Mouse (Mus musculus) adrenal gland, postnatal 36 days (tissue): ENCODE results near the gene Grid2ip. TPM values are rescaled to one million over a fixed set of nuclear protein-coding genes. Genes with fewer than 3 reads are reported as not detected.

Experiments
- DNase-seq, 2 experiments: peaks; one replicate each; pipeline ENCODE4 v3.0.0; 2021; ENCODE audit warnings: mixed read lengths in 1 of 2
- long read RNA-seq, 2 experiments: library from polyadenylated mRNA; stranded (forward); transcript quantifications; one replicate each; pipeline ENCODE4 v2.0.0; 2021; ENCODE audit warnings: borderline sequencing depth in 2 of 2
- total RNA-seq, 2 experiments: library from RNA; stranded (reverse); gene quantifications; 2 replicates each; pipeline ENCODE4 v1.2.3; 2021

Gene Grid2ip
- under 1 TPM; 0.20 to 0.30 TPM for total RNA-seq
- long read RNA-seq, experiment 1, result 0 reads
- long read RNA-seq, experiment 2, result 0 reads

DNA sequence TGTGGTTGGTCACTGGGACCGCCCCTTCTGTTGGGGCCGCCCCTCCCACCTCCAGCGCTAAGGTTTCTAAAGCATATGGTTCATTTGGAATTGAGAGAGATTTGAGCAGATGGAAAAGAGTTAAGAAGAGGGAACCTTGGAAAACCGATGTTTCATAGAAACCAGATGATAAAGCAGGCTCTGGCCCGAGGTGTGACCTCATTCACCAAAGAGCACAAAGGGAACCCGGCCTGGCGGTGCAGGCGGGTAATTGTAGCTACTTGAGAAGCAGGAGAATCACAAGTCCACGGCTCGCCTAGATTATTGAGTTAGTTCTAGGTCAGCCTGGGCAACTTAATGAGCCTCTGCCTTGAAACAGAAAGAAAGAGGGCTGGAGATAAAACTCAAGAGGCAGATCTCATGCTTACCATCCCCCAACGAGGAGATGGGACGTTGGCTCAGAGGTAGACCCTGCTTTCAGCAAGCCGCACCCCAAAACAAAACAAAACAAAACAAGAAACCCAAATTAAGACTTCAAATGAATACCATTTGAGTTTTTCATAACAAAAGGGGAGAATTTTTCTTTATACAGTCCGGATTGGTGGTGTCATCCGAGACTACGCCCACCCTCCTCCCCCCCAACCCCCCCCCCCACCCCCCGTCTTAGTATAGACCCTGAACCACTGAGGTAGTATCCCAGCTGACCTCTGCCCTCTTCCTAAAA, at the start of gene Grid2ip:
Gene Grid2ip, plus strand, starts transcription at position 653 of the 703 bp plus-strand sequence.
- no peak for DNase-seq

DNA sequence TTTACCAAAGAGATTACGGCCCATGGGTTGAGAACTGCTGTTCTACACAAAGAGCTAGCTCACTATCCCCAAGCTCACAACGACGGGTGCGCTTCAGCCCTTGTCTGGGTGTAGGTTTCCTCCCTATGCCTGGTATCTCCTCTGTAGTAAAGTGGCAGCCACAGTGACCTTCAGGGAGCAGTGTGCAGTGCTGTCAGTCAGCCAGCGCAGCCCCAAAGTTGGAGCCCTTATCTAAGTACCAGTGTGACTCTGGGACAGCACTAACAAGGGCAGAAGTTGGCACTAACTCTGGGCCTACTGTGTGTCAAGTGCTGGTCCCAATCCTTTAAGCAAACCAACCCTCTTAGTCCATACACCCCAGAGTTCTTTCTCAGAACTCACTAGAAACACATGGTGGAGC, 48.3 kb upstream of the Grid2ip start:
- peak in 1 of 2 experiments; percentile 33 for DNase-seq

DNA sequence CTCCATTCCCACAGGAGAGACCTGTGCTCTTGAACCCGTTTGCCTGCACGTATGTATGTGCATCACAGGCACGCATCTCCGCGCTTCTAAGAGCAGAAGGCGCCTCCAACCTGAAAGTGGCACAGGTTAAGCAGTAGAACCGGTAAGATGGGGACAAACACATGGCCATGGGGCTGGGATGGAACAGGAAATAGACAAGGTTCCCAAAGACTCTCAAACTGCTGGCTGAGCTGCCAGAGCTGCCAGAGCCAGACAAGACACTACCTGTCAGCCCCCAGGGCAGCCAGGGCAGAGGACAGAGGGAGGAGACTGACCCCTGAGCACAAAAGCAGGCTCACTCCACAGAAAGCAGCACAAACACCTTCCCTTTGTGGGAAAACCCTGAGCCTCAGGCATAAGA, 47.2 kb upstream of the Grid2ip start:
- DNase-seq, result no peak

DNA sequence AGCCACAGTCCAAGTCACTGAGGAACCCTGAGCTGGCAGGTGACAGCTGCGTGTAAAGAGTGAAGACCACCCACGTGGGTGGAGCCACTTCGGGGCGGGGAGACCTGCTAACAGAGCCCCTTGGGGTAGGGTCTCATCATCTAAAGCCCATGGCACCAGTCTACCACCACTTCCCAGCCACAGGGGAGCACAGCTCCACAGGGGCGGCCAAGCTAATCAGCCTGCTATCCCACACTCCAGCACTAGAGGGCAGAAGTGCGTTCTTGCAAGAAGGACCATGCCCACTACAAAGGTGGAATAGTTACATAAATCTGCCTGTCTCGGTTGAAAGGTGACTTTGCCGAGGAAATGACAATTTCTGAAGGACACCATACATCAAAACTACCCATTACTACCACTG, 45.3 kb upstream of the Grid2ip start:
- DNase-seq, result peak; percentile 75 to 78

DNA sequence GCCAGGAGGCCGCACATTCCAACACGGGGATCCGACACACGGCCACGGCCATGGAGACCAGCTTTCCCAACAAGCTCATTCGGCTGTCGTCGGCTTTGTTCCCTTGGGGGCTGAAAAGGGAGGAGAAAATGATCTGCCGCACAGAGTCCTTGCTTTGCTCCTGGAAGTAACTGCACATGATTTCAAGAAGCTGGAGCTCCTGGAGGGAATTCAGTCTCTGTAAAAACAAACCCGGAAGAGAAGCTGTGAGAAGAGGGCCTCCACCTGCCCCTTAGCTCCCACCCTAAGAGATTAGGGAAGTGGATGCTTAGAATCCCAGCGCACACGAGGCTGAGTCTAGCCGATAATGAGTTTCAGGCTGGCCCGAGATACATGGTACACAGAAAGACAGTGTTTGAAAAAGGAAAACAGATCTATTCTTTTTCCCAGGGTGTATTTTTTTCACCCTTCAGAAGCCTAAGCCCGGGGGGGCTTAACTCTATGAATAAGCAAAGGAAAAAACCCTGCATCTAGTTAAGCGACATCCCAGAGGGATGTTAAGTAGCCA, 42.9 kb upstream of the Grid2ip start:
- DNase-seq, result no peak

DNA sequence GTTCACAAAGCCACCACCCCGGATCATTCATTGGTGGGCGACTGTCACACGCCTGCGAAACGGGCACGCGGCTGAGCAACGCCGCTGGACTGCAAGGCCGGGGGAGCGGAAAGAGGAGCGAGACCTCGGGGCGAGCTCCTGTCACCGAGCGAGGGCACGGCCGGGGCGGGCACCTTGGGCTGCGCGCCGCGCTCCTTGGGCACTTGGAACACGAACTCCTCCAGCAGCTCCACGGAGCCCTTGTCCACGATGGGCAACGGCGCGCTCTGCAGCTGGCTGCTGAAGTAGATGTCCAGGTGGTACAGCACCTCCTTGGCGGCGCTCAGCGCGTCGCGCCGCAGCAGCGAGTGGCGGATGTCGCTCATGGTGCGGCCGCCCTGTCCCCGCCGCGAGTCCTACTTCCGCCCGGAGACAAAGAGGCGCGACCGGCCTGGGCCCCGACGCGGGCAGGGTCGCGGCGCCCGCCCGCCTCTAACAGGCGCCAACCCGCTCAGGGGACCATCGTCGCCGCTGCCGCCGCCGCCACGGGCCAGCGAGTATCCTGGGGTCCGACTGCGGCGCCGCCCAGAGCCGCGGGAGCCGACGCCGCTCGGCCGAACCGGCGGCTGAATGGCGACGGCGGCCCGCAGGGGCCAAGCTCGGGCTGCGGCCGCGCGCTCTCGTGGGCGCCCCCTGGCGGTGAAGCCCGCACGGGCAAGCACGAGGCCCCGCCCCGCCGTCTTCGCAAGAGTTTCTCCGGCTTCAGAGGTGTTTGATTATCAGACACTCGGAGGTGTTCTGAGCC, 42.2 kb upstream of the Grid2ip start, which contains the start of gene E130309D02Rik:
Gene E130309D02Rik, minus strand, starts transcription at position 631 of the 784 bp plus-strand sequence.
- peak; percentile 93 to 96 for DNase-seq

DNA sequence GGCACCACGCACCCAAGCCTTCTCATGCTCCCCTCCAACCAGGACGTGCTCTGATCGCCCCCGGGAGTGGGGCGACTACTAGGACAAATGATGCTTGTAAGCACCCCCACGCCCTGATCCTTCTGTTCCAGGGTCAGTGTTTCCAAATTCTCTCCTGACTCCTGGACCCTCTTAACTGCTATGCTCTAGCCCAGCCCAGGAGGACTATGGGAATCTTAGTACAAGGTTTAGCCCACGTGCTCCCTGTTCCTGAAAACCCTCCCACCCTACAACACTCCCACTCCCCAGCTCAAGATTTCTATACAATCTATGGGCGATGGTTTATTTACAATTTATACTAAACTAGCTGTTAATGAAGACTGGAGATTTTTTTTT, 41.6 kb upstream of the Grid2ip start:
- no peak for DNase-seq

DNA sequence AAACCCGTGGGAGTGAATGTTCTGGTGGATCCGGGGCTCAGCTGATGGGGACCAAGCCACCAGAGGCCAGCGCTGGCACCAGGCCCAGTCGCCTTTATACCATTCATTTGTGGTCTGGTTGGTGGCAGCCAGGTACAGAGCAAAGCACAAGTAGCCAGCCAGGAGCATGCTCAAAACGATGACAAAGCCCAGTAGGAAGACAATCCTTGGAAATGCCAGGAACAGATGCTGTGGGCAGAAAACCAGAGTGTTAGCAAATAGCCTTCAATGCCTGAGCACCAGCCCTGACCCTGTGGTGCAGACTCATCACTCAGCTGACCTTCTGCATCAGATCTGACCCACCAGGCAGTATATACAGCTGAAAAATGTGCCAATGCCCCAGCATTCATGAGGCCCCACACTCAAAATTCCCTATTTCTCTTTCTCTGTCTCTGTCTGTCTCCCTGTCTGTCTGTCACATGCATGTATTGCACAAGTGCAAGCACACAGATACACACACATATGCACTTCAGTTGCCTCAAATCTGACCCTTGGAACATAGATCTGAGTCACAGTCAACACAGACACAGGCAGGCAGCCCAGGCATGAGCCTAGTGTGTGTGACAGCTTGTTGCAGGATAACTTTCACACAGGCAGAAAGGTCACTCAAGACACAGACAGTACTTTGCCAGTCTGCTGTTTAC, 40.4 kb upstream of the Grid2ip start:
- DNase-seq, result peak; percentile 62 to 70

DNA sequence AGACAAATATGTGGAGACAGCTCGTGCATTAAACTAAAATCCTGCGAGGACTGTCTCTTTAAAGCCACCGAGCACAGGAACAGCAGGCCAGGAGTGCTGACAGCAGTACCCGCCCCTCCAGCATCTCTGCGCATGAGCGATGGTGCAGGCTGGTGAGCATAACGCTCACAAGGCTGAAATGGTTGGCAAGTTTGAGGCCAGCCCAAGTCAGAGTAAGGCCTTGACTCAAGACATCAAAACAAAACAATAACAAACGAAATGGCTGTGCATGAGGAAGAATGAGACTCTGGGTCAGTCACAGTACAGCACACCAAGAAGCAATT, 39.9 kb upstream of the Grid2ip start:
- peak; percentile 72 to 74 for DNase-seq

DNA sequence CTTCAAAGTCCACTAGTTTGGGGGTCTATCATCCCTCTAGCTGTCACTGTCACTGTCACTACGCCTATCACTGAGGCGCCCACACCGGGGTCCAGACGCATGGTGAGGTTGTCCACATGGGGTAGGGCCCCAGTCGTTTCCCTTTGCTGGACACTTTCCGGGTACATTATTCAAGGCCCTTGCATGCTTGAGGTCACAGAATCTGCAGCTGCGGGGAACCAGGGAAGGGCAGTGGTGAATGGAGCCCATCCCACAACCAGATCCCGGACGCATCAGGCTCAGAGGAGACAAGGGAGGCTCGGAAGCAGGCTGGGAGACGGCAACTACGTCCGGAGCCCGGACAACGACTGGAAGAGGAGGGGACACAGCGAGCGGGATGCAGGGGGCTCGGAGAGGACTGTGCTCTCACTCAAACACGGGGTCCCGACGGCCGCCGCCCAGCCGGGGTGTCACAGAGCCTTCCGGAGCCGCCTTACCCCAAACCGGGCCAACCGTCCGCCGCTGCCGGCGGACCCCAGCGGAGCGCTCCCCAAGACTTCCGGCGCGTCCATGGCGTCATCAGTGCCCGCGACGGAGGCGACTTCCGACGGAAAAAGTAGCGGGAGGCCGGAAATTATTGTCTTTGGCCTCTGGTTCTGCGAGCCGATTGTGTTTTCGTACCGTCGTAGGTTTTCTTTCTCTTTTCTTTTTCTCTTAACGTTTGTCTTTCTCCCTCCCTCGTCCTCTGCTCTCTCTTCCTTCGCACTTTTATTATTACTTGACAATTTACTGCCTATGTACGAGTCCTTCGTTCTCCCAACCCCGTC, 28.2 kb upstream of the Grid2ip start, which contains the start of gene Zdhhc4:
Gene Zdhhc4, minus strand, starts transcription at position 567 of the 806 bp plus-strand sequence.
- peak; percentile 95 for DNase-seq

DNA sequence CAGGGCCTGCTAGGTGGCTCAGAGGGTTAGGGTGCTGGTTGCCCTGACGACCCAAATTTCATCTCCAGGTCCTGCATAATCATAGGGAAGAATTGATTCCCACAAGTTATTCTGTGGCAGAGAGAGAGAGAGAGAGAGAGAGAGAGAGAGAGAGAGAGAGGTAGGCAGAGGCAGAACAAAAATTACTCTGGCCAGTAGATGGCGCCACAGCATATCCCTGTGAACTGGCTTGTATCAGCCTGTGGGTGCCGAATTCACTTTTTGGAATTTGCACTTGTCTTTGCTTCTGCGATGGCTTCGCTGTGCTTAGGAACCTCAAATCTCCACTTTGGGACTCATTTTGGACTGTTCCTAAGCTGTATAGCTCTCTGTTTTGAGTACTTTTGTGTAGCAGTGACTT, 23.3 kb upstream of the Grid2ip start:
- peak; percentile 81 to 83 for DNase-seq

DNA sequence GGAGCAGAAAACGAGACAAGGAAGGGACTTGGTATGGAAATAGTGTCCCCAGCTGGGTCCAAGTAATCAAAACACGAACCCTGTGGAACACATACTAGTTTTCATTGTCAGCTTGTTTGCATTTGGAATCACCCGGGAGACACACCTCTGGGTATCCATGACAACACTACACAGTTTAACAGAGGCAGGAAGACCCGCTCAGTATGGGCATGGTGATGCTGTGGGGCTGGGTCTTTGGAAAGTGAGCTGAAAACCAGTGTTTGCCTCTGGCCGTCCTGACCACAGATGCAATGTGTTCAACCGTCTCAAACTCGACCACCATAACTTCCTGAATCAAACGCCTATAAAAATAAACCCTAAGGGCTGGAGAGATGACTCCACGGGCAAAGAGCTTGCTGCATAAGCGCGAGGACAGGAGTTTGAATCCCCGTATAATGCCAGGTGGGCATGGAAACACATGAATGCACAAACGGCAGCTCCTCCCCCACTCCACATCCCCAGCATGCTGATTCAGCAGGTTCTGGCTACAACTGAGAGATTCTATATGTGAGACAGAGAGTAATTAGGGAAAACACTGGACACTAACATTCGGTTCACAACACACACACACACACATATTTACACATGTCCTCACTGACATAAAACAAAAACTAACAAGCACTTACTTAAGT, 22.6 kb upstream of the Grid2ip start:
- DNase-seq, result no peak

DNA sequence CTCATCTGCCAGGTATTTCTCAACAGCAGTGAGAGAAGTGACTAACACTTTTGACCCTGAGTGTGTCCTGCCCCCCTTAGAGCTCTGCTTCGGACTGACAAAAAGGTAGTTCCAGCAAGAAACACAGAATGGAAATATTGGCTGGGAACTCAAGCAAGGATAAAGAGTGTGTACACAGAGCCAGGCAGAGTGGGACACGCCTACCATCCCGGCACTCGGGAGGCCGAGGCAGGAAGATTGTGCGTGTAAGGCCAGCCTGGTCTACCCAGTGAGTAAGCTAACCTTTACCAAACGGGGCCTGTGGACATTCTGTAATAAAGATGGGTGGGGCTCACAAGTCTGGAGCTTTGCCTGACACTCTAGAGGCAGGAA, 22.1 kb upstream of the Grid2ip start:
- no peak for DNase-seq

DNA sequence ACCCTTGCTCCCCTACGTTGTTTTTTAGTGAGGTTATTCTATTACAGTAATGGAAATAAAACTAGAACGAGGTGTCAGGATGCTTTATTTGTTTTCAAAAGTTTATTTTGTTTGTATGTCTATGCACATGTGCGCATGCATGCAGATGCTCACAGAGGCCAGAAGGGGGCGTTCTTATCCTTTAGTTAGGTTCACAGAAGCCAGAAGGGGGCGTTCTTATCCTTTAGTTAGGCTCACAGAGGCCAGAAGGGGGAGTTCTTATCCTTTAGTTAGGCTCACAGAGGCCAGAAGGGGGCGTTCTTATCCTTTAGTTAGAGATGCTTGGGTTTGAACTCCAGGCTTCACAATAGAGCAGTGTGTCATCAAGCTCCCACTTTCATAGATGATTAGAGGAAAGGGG, 20.6 kb upstream of the Grid2ip start:
- no peak for DNase-seq

DNA sequence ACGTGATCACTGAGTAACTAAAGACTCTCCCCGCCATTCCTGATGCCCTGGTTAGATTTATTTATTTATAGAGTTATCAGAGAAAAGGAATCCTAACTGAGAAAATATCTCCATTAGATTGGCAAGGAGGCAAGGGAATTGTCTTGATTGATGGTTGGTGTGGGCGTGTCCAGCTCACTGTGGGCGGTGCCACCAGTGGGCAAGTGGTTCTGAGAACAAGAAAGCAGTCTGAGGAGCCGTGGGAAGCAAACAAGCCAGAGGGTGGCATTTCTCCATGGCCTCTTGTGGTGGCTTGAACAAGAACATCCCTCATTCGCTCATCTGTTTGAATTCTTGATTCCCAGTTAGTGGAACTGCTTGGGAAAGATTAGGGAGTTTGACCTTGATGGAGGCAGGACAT, 17.5 kb upstream of the Grid2ip start:
- no peak for DNase-seq

DNA sequence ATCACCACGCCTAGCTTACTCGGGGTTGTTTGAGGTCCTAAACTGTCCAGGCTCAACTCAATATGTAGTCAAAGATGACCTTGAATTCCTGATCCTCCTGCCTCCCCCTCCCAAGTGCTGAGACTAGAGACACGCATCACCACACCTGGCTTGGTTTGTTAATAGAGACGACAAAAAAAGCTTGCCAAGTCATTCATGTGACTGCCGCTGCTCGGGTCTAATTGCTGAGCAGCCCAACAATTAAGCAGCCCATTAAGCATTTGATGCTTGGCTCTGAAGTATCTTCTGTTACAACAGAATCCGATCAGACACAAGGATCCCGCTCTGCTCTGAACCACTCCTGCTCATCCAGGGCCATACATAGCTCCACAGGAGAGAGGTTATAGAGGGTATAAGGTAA, 10.8 kb upstream of the Grid2ip start:
- DNase-seq, result no peak

DNA sequence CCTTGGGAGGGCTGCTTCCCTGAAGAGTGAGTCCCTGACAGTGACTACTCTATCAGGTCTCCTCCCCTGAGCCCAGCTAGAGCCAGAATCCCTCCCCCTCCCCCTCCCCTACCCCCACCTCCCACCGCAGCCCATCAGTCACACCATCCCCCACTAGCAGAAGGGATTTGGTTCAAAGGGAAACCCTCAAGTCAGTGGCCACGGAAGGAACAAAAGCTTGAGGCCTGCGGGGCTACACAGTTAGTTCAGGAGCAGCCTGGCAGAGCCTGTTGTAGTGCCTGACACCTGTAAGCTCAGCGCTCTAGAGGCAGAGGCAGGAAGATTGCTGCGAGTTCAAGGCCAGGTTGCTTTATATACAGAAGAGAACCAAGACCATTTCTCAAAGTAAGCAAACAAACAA, 1.1 kb upstream of the Grid2ip start:
- DNase-seq, result no peak

DNA sequence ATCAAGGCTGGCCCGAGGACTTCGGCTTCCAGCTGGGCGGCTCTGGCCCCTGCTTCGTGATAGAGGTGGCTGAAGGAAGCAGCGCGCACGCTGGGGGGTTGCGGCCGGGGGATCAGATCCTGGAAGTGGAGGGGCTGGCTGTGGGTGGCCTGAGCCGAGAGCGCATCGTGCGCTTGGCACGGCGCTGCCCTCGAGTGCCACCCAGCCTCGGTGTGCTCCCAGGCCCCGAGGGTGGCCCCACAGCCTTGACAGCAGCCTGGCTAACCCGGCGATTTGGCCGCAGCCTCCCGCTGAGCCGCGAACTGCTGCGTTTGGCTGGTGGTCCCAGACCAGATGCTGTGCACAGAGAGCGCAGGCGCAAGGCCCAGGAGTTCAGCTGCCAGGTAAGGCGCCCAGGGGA, 426 bp downstream of the Grid2ip start:
- no peak for DNase-seq

DNA sequence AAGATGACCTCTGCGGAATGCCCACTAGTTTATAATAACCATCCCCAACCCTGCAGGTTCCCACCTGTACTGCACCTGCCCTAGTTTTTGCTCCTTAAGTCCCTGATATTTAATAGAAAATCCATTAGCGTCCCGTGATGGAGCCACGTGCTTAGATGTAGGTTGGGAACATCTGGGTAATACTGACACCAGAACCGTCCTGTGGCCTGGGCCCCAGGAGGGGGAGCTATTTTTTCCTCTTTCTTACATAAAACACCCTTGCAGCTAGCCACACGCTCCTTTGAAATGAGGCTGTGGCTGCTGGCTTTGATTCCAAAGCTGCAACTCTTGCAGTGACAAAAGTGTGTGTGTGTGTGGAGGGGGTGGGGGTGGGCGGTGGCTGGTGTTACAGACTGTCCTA, 2.1 kb downstream of the Grid2ip start:
- no peak for DNase-seq

DNA sequence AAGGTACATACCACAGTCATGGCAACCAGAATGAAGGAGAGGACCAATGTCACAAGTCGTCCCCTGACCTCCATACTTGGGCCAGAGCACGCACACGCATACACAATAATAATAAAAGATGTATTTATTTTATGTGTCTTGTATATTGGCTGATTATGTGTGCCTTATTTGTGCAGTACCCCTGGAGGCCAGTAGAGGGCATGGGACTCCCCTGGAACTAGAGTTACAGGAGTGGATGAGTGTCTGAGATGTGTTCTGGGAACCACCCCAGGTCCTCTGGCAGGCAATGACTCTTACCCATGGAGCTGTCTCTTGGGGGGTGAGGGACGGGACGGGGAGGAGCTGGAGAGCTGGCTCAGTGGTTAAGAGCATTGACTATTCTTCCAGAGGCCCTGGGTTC, 2.9 kb downstream of the Grid2ip start:
- DNase-seq, result peak in 1 of 2 experiments; percentile 25

DNA sequence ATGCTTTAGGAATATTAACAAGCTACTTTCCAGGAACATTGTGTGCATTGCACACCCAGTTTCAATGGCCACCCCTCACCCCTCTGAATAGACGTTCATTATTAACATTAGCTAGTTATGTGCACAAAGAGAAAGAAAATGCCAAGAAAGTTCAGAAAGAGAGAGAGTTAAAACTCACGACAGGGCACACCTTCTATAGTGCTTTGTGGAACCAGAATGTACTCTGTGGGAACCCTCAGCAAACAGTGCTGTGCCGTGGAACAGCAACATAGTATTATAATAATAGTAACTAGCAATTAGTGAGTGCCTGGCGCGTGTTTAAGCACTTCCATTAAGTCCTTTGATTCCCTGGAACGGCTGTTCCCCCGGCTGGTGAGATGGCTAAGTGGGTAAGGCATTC, 4.3 kb downstream of the Grid2ip start:
- DNase-seq, result no peak
